Mouse (Mus musculus): ENCODE results near the gene Gm525. TPM values are rescaled to one million over a fixed set of nuclear protein-coding genes. Genes with fewer than 3 reads are reported as not detected.
"Not testable (repeated sequence)": the region's sequence is repeated elsewhere in the genome, so short reads cannot be mapped to it uniquely, and the experiment has no call there.

The Gm525 gene
- 1.1 and 1.6 TPM in 2 replicates for polyA plus RNA-seq (2015; fragmentation: Nextera tagmentation; extraction: Ambion mirVana)

DNA sequence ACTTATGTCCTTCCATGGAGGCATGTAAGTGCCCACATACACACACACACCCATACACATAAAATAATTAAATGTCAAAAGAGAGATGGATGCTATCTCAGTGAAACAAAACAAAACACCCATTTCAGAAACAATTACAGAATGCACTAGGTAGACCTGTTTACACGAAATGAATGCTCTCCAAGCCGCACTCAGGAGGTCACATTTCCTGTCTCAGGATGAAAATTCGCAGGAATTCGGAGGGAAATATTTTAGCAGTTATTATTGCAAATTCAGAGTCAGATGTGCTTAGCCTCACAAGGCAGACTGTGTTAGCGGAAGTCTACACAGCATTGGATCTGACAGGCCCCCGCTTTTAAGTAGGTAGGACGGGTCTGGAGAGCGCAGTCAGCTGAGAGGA is at the start of gene Gm525:
Gene Gm525, plus strand, starts transcription at position 301 of the 400 bp plus-strand sequence.
- Histone ChIP-seq H3K4me2 (replicated peaks) (no peak within 1 kb of the TSS), H3K36me3 (no peaks in the 10 kb centered on the region), H3K9ac (no peak within 1 kb of the TSS), H3K4me1 (0 out of 2 replicates have a peak, but pooled peaks cover 9% of the 10 kb centered on the region), H3K4me3 (no peak within 1 kb of the TSS), H3K27me3 (no peaks in the 10 kb centered on the region), H3K9me3 (no peaks in the 10 kb centered on the region), H3K27ac (no peak within 1 kb of the TSS)
- no peak for ATAC-seq (ENCODE audit: low FRiP score, low read depth)
- WGBS = 83% methylated on average over 8 of the region's 8 CpGs

DNA sequence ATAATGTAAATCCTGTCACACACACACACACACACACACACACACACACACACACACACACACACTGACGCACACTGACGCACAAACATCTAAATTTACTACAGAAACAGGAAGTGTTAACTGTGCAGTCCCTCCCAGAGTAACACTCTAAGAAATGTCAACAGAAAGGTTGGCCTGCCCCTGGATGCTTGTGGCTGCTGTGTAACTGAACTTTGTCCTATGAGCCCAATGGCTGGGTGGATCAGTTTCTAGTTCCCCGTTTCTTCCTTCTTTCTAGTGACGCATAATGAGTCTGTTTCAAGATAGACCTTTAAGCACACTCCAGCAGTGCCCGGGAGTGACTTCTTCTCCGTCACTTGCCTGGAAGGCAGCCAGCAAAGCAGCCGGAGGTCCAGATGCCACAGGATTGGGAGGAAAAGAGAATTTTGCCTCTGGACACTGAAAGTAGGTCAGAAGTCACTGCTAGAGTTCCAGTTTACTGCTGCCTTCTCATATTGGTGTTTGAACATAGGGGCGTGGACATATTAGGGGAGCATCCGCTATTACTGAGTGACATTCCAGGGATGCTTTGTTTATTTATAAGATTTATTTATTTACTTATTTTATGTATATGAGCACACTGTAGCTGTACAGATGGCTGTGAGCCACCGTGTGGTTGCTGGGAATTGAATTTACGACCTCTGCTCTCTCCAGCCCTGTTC is 49.3 kb upstream of the Gm525 start:
- 50% methylated on average over 11 of the region's 11 CpGs for WGBS

DNA sequence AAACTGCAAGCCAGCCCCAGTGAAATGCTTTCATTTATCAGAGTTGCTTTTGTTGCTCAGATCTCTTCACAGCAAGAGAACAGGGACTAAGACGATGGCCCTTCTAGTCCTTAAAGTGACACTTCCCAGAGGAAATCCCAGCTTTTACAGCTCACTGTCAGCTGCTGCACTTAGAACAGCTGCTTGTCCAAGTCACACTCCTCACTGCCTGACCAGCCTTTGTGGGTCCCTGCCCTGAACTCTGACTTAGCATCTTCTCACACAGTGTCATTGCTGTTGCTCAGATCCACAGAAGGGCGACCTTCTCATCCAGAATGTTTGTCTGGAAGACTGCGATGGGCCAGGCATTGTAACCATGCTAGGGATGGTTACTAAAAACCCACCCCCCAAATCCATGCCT is 48.0 kb upstream of the Gm525 start:
- Histone ChIP-seq H3K4me3 (no peak overlapping the region), H3K27me3 (no peaks in the 10 kb centered on the region), H3K4me1 (peaks cover 11% of the 10 kb centered on the region), H3K9ac (no peak overlapping the region), H3K9me3 (no peaks in the 10 kb centered on the region), H3K4me2 (replicated peaks) (no peak overlapping the region), H3K36me3 (no peaks in the 10 kb centered on the region), H3K27ac (no peak overlapping the region)
- no peak for ATAC-seq (ENCODE audit: low FRiP score, low read depth)
- whole genome bisulfite sequencing = 76% methylated on average over 3 of the region's 3 CpGs

More for the DNA sequence above, 49.3 kb upstream of the Gm525 start:
- H3K4me3 ChIP-seq = no peak overlapping the region
- no peak overlapping the region for H3K9ac ChIP-seq
- ATAC-seq (ENCODE audit: low FRiP score, low read depth) = no peak; the same call in 1 of the 2 replicates
- H3K4me2 ChIP-seq (replicated peaks) = no peak overlapping the region
- no peaks in the 10 kb centered on the region for H3K27me3 ChIP-seq
- peaks cover 11% of the 10 kb centered on the region for H3K4me1 ChIP-seq
- H3K9me3 ChIP-seq = no peaks in the 10 kb centered on the region
- H3K27ac ChIP-seq = no peak overlapping the region
- H3K36me3 ChIP-seq = no peaks in the 10 kb centered on the region

DNA sequence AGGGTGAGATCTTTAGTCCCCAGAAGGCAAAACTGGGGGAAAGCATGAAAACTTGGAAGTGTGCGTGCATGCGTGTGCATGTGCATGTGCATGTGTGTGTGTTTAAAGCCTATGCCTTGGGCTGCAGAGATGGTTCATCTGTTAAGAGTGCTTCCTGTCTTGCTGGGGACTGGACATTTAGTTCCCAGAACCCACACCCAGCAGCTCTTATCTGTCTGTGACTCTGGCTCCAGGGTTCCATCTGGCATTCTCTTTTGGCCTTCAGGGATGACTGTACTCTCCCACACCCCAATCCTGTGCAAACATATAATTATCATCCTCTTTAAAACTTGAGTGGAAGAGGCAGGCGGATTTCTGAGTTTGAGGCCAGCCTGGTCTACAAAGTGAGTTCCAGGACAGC is 47.5 kb upstream of the Gm525 start:
- H3K4me1 ChIP-seq = peaks cover 11% of the 10 kb centered on the region
- WGBS = 95% methylated on average over 3 of the region's 3 CpGs
- no peak overlapping the region for H3K4me3 ChIP-seq
- no peaks in the 10 kb centered on the region for H3K36me3 ChIP-seq
- no peak overlapping the region for H3K27ac ChIP-seq
- no peaks in the 10 kb centered on the region for H3K27me3 ChIP-seq
- no peak overlapping the region for H3K9ac ChIP-seq
- H3K9me3 ChIP-seq = no peaks in the 10 kb centered on the region
- no peak for ATAC-seq (ENCODE audit: low FRiP score, low read depth)
- no peak overlapping the region for H3K4me2 ChIP-seq (replicated peaks)

DNA sequence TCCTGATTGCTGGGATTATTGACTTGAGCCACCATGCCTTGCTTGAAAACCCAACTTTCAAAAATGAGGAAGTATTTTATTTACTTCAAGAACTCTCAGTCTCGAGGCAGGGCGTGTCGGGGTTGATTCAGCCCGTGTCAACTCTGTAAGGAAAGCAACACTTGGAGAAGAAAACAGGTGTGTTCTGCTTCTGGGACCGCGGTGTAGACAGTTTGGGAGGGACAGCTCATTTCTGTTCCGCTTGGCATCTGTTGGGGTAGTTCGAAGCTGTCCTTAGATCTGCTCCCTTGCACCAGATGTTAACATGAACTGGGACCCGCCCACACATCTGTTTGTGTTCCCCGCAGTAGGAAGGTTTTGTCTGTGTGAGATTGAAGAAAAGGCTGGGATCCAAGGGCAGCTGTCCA is 45.7 kb upstream of the Gm525 start:
- ATAC-seq (ENCODE audit: low FRiP score, low read depth) = no peak
- no peaks in the 10 kb centered on the region for H3K27me3 ChIP-seq
- H3K36me3 ChIP-seq = no peaks in the 10 kb centered on the region
- H3K4me1 ChIP-seq = peaks cover 11% of the 10 kb centered on the region
- H3K4me3 ChIP-seq = no peak overlapping the region
- WGBS = 61% methylated on average over 10 of the region's 10 CpGs
- H3K9me3 ChIP-seq = no peaks in the 10 kb centered on the region
- no peak overlapping the region for H3K27ac ChIP-seq
- H3K9ac ChIP-seq = no peak overlapping the region
- no peak overlapping the region for H3K4me2 ChIP-seq (replicated peaks)

DNA sequence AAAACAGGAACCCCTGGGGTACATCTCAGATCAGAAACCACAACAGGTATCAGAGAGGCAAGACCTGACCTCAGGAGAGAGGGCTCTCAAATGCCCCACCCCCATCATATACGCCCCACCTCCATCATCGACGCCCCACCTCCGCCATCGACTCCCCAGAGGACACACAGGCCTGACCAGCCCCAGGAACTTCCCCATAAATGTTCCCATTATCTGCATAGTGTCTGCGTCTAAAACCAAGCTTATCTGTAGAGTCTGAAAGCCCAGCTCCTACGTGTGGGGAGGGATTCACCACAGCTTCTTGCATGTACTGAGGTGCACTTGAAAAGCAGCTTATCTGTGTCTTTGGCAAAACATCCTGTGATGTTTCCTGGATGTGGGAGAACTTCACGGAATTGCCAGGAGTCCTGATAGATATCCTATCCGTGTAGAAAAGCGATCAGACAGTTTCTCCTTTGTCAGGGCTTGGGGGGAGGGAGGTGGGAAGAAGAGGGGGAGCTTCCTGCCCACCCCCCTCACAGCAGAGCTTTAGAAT is 44.7 kb upstream of the Gm525 start:
- WGBS = 60% methylated on average over 10 of the region's 10 CpGs
- no peak for ATAC-seq (ENCODE audit: low FRiP score, low read depth)
- Histone ChIP-seq H3K27me3 (no peaks in the 10 kb centered on the region), H3K4me3 (no peak overlapping the region), H3K27ac (no peak overlapping the region), H3K9ac (no peak overlapping the region), H3K36me3 (no peaks in the 10 kb centered on the region), H3K4me1 (peaks cover 7% of the 10 kb centered on the region), H3K9me3 (no peaks in the 10 kb centered on the region), H3K4me2 (replicated peaks) (no peak overlapping the region)

DNA sequence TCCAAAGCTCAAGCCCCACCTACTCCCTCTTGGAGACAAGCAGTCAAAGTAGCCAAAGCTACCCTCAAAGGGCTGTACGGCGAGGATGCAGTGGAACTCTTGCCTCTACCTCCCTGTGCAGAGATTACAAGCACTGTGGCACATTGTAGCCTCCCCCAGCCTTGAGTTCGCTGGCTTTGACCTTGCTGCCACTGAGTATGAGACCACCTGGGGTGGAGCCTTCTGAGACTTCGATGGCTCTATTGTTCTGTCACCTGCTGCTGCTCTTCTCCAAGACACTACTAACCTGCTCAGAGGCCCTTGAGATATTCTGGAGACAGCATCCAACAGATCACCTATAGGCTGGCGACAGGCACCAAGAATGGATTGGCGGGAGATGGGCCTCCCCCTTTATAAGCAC is 43.1 kb upstream of the Gm525 start:
- ATAC-seq (ENCODE audit: low FRiP score, low read depth) = no peak
- Histone ChIP-seq H3K27ac (no peak overlapping the region), H3K4me3 (no peak overlapping the region), H3K9ac (no peak overlapping the region), H3K4me2 (replicated peaks) (no peak overlapping the region), H3K36me3 (no peaks in the 10 kb centered on the region), H3K9me3 (no peaks in the 10 kb centered on the region), H3K27me3 (no peaks in the 10 kb centered on the region), H3K4me1 (no peaks in the 10 kb centered on the region)
- 85% methylated on average over 6 of the region's 6 CpGs for WGBS

DNA sequence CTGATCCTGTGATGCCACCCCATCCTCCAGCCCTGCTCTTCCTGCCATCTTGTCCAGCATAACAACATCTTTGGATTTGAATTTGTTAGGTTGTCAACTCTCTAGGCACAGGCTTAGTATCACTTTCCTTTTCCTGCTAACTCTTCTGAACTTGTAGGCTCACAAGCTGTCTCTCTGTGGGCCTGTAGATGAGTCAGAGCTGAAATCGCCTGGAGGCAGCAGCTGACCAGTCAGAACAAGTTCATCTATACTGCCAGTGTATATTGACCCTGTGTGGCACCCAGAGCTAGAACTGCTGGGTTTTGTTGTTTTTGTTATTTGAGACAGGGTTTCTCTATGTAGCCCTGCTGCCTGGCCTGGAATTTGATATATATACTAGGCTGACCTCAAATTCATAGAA is 42.5 kb upstream of the Gm525 start:
- Histone ChIP-seq H3K9ac (no peak overlapping the region), H3K4me2 (replicated peaks) (no peak overlapping the region), H3K27me3 (no peaks in the 10 kb centered on the region), H3K36me3 (no peaks in the 10 kb centered on the region), H3K27ac (no peak overlapping the region), H3K4me3 (no peak overlapping the region), H3K4me1 (no peaks in the 10 kb centered on the region), H3K9me3 (no peaks in the 10 kb centered on the region)
- 50% methylated on average over 1 of the region's 1 CpGs for whole genome bisulfite sequencing
- ATAC-seq (ENCODE audit: low FRiP score, low read depth) = no peak

DNA sequence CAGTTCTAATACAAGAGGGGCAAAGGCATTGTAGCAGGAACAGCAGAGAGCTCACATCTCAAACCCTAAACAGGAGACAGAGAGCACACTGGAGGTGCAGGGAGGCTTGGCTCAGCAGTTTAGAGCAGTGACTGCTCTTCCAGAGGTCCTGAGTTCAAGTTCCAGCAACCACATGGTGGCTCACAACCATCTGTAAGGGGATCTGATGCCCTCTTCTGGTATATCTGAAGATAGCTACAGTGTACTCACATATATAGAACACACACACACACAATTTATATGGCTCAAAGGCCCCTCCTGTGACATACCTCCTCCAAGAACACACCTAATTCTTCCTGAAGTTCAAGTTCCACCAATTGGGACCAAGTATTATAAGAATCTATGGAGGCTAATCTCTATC is 39.0 kb upstream of the Gm525 start:
- Histone ChIP-seq H3K4me2 (replicated peaks) (no peak overlapping the region), H3K9me3 (no peaks in the 10 kb centered on the region), H3K27me3 (no peaks in the 10 kb centered on the region), H3K4me1 (no peaks in the 10 kb centered on the region), H3K36me3 (peaks cover 16% of the 10 kb centered on the region), H3K4me3 (no peak overlapping the region), H3K9ac (no peak overlapping the region), H3K27ac (no peak overlapping the region)
- ATAC-seq (ENCODE audit: low FRiP score, low read depth) = no peak

DNA sequence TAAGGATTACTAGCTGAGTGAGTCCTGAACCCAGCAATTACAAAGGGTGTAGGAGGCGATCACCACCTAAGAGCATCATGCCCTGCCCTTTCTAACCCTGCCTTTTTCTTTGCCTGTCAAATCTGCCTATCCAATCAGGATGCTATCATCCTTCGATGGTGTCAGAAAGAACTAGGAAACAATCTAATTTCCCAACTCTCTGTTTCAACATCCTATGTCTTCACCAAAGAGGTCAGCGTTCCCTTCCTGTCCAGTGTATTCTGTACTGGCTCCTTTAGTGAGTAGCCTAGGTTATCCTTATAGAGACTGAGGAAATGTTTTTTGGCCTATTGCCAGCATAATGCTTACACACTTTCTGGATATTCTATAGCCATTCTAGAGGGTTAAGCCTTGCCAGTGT is 38.1 kb upstream of the Gm525 start:
- Histone ChIP-seq H3K27me3 (no peaks in the 10 kb centered on the region), H3K4me2 (replicated peaks) (no peak overlapping the region), H3K4me3 (no peak overlapping the region), H3K4me1 (no peaks in the 10 kb centered on the region), H3K9me3 (no peaks in the 10 kb centered on the region), H3K36me3 (peaks cover 26% of the 10 kb centered on the region), H3K27ac (no peak overlapping the region), H3K9ac (no peak overlapping the region)
- ATAC-seq (ENCODE audit: low FRiP score, low read depth) = no peak
- 76% methylated on average over 3 of the region's 3 CpGs for WGBS

DNA sequence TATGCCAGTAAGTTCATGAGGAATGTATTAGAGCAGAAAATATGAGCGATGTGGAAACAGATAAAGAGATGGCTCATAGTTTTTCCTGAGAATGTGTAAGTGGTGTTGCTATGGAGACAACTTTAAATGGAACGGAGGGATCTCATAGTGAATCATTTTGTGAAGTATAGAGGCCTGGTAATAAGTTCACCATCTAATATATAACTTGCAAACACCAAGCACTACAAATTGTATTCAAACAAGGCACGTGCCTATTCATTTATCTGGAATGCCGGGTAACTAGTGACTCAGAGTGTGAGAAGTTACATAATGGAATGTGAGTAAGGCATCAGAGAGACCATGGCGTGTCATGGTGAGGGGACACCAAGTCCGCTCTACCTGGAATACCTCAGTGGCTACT is 35.1 kb upstream of the Gm525 start:
- H3K4me2 ChIP-seq (replicated peaks) = no peak overlapping the region
- H3K4me1 ChIP-seq = no peaks in the 10 kb centered on the region
- no peak for ATAC-seq (ENCODE audit: low FRiP score, low read depth)
- no peaks in the 10 kb centered on the region for H3K9me3 ChIP-seq
- no peak overlapping the region for H3K9ac ChIP-seq
- no peaks in the 10 kb centered on the region for H3K27me3 ChIP-seq
- H3K36me3 ChIP-seq = peaks cover 52% of the 10 kb centered on the region
- H3K4me3 ChIP-seq = no peak overlapping the region
- no peak overlapping the region for H3K27ac ChIP-seq
- WGBS = 91% methylated on average over 6 of the region's 6 CpGs

DNA sequence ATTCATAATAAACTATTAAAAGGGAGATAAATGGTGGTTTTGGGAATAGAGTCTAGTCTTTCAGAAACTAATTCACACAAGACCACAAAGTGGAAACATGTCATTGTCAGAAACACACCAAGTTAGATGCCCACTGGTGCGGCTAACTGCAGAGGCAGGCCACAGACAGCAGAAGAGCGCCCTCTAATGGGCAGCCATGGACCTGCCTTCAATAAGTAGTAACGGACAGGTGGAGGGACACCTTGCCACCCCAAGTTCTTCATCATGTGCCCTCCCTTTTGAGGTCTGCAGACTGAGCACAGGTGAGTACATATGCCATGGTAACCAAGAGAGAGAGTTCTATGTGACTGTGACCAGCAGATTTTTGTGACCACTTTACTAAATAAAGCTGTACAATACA is 34.3 kb upstream of the Gm525 start:
- no peaks in the 10 kb centered on the region for H3K4me1 ChIP-seq
- no peak overlapping the region for H3K4me2 ChIP-seq (replicated peaks)
- 31% methylated on average over 3 of the region's 3 CpGs for WGBS
- no peak overlapping the region for H3K9ac ChIP-seq
- H3K27me3 ChIP-seq = no peaks in the 10 kb centered on the region
- no peak overlapping the region for H3K27ac ChIP-seq
- no peak overlapping the region for H3K4me3 ChIP-seq
- H3K9me3 ChIP-seq = no peaks in the 10 kb centered on the region
- no peak for ATAC-seq (ENCODE audit: low FRiP score, low read depth)
- peaks cover 58% of the 10 kb centered on the region for H3K36me3 ChIP-seq

DNA sequence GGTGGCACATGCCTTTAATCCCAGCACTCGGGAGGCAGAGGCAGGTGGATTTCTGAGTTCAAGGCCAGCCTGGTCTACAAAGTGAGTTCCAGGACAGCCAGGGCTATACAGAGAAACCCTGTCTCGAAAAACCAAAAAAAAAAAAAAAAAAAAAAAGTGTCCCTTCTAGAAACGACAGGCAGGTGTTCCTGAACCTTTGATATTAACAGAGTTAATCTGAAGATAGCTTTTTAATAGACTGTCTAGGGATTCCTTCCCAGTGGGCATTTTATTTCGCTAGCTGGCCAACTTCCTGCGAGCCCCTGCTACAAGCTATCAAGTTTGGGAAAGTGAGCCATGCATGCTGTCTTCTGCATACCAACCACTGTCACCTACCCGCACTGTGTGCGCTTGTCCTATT is 32.6 kb upstream of the Gm525 start:
- H3K4me3 ChIP-seq; ATAC-seq (ENCODE audit: low FRiP score, low read depth); H3K4me2 ChIP-seq (replicated peaks); H3K9me3 ChIP-seq; H3K27me3 ChIP-seq; H3K9ac ChIP-seq; H3K4me1 ChIP-seq; H3K27ac ChIP-seq: not testable (repeated sequence)
- 87% methylated on average over 6 of the region's 7 CpGs for WGBS
- H3K36me3 ChIP-seq = peaks cover 75% of the 10 kb centered on the region
